ENCODE assay signal across 10 mouse cellular contexts in the genomic region with DNA sequence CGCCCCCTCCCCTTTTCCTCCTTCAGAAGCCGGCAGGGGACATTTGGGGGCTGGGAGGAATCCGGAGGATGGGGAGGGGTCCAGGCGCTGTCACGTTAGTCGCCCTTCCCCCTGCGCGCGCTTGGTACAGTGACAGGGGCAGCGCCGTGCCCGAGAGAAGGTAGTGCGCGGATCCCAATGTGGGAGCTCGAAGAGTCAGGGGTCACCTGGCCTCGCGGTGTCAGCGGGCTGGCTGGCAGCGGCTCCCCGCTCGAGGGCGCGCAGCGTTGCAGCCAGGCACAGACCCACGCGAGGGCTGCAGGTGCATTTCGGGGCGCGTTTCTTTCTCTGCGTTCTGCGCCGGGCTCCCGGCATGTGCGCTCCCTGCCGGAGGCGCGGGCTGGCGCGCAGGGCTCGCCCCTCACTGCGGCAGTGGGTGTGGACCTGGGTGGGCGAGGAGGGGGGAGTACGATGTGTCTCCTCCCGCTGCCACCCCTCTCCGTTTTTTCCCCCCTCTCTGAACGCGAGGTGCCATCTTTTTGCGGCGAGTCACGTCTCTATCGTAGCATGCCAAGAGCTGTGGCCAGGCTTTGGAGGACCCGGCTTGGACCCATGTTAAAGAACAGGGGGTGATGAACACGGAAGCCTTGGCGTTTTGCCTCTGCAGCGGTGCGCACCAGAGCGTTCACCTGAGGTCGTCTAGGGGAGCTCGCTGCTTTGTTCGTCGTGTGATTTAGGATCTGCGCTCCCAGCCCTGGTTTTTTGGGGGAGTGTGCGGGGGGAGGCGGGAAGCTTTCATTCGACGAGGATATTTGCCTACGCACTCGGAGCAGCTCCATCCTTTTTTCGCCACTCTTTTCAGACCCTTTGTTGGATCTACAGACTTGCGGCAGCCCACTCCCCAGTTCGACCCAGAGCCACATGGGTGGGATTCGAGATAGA. TPM values are rescaled to one million over a fixed set of nuclear protein-coding genes. Genes with fewer than 3 reads are reported as not detected.
DNase-seq lines count a peak whose midpoint lies in the region; ATAC-seq and TF ChIP-seq lines count a peak whose summit lies in the region.
"Had no signal": no experiment of that assay in that cellular context is flagged by ENCODE, and none has a peak within 500 bp of the region (broad histone marks: within the 10 kb centered on the region; RNA-seq: fewer than 3 reads in every experiment).

No protein-coding gene starts in this region.

- no peak for TF ChIP-seq CTCF in spleen, adult 2 months (IDR thresholded peaks at IDR 0.05; ENCODE audit: extremely low read depth, insufficient read depth, insufficient read length, insufficient replicate concordance)

- WGBS in spleen, adult 2 months = 2% methylated on average over 69 of the region's 72 CpGs
- WGBS in heart, embryonic 11.5 days (ENCODE audit: insufficient replicate concordance) = 1% methylated on average over 54 of the region's 72 CpGs
- WGBS in kidney, embryonic 15.5 days = under 1% methylated on average over 72 of the region's 72 CpGs
- 2% methylated on average over 70 of the region's 72 CpGs for WGBS in liver, embryonic 11.5 days
- under 1% methylated on average over 69 of the region's 72 CpGs for WGBS in neural tube, embryonic 13.5 days

- H3K27me3 ChIP-seq in spleen, adult 2 months (ENCODE audit: control insufficient read depth, insufficient read depth, low read length) = peaks cover 27% of the 10 kb centered on the region
- peaks cover 57% of the 10 kb centered on the region for H3K27me3 ChIP-seq in heart, embryonic 11.5 days (ENCODE audit: control insufficient read depth, insufficient read depth, low read length)
- peaks cover 63% of the 10 kb centered on the region for H3K27me3 ChIP-seq in kidney, embryonic 15.5 days
- H3K27me3 ChIP-seq in liver, embryonic 11.5 days (replicated peaks; ENCODE audit: control insufficient read depth, insufficient read depth, low read length) = peaks cover 70% of the 10 kb centered on the region
- H3K27me3 ChIP-seq in neural tube, embryonic 13.5 days = peaks cover 31% of the 10 kb centered on the region
- H3K27me3 ChIP-seq: Patski had no signal

- peak overlapping the region; percentile 96 for H3K4me2 ChIP-seq in heart, embryonic 11.5 days
- H3K4me2 ChIP-seq in kidney, embryonic 15.5 days = peak overlapping the region; percentile 93
- H3K4me2 ChIP-seq in liver, embryonic 11.5 days = peak overlapping the region; percentile 94
- H3K4me2 ChIP-seq in neural tube, embryonic 13.5 days = peak overlapping the region; percentile 79

- H3K27ac ChIP-seq in spleen, adult 2 months (ENCODE audit: insufficient read depth, low read length) = no peak overlapping the region
- no peak overlapping the region for H3K27ac ChIP-seq in heart, embryonic 11.5 days (ENCODE audit: low read depth, low read length)
- no peak overlapping the region for H3K27ac ChIP-seq in kidney, embryonic 15.5 days
- no peak overlapping the region for H3K27ac ChIP-seq in liver, embryonic 11.5 days (ENCODE audit: low read depth, low read length)
- peak overlapping the region; percentile 99 for H3K27ac ChIP-seq in neural tube, embryonic 13.5 days (replicated peaks)
- H3K27ac ChIP-seq: macrophage had no signal

- H3K4me3 ChIP-seq in spleen, adult 2 months (ENCODE audit: extremely low read depth, insufficient read depth, insufficient read length) = peak overlapping the region; percentile 32; the same call in 1 of the 2 replicates
- H3K4me3 ChIP-seq in heart, embryonic 11.5 days (ENCODE audit: low read depth, low read length) = peak overlapping the region; percentile 67
- H3K4me3 ChIP-seq in kidney, embryonic 15.5 days (replicated peaks) = peak overlapping the region; percentile 58
- peak overlapping the region; percentile 53 for H3K4me3 ChIP-seq in liver, embryonic 11.5 days (ENCODE audit: low read depth, low read length)
- H3K4me3 ChIP-seq in neural tube, embryonic 13.5 days = peak overlapping the region; percentile 81

- no peak for DNase-seq in spleen, adult 2 months (ENCODE audit: low read depth in 1 of 2, low spot score in 2 of 2)
- no peak for DNase-seq in spleen, postnatal 4 days (ENCODE audit: low spot score in 2 of 2)
- DNase-seq in embryo, embryonic 10 days (ENCODE audit: low spot score) = peak; percentile 35
- DNase-seq in liver, embryonic 11.5 days (ENCODE audit: low spot score) = no peak

- H3K4me1 ChIP-seq in spleen, adult 2 months (ENCODE audit: control insufficient read depth, insufficient read depth, insufficient read length) = peaks cover 10% of the 10 kb centered on the region
- peaks cover 9% of the 10 kb centered on the region for H3K4me1 ChIP-seq in heart, embryonic 11.5 days (ENCODE audit: control insufficient read depth, insufficient read depth, low read length)
- peaks cover 38% of the 10 kb centered on the region for H3K4me1 ChIP-seq in kidney, embryonic 15.5 days
- peaks cover 13% of the 10 kb centered on the region for H3K4me1 ChIP-seq in liver, embryonic 11.5 days (replicated peaks; ENCODE audit: control insufficient read depth, insufficient read depth, low read length)
- peaks cover 51% of the 10 kb centered on the region for H3K4me1 ChIP-seq in neural tube, embryonic 13.5 days (replicated peaks)

- no peaks in the 10 kb centered on the region for H3K36me3 ChIP-seq in spleen, adult 2 months (ENCODE audit: control insufficient read depth, insufficient read depth, low read length)
- H3K36me3 ChIP-seq in heart, embryonic 11.5 days (ENCODE audit: control insufficient read depth, insufficient read depth, low read length) = no peaks in the 10 kb centered on the region
- H3K36me3 ChIP-seq in kidney, embryonic 15.5 days = no peaks in the 10 kb centered on the region
- H3K36me3 ChIP-seq in liver, embryonic 11.5 days (ENCODE audit: control insufficient read depth, insufficient read depth, low read length) = no peaks in the 10 kb centered on the region
- H3K36me3 ChIP-seq in neural tube, embryonic 13.5 days = no peaks in the 10 kb centered on the region

- no peak for TF ChIP-seq POLR2A in spleen, adult 2 months (IDR thresholded peaks at IDR 0.05; ENCODE audit: low read depth, low read length)

- ATAC-seq in heart, embryonic 11.5 days (replicated peaks; ENCODE audit: insufficient number of reproducible peaks, low FRiP score, low TSS enrichment) = no peak
- no peak for ATAC-seq in kidney, embryonic 15.5 days (replicated peaks; ENCODE audit: low FRiP score)
- no peak for ATAC-seq in liver, embryonic 11.5 days (replicated peaks; ENCODE audit: low FRiP score)
- peak; percentile 65 for ATAC-seq in neural tube, embryonic 13.5 days (ENCODE audit: low read depth)
- ATAC-seq in activated CD4-positive, CD25-positive, alpha-beta regulatory T cell, adult 4 months = no peak

- no peaks in the 10 kb centered on the region for H3K9me3 ChIP-seq in heart, embryonic 11.5 days (replicated peaks; ENCODE audit: control insufficient read depth, low read length)
- H3K9me3 ChIP-seq in kidney, embryonic 15.5 days (replicated peaks) = no peaks in the 10 kb centered on the region
- H3K9me3 ChIP-seq in liver, embryonic 11.5 days (ENCODE audit: control insufficient read depth, low read length) = no peaks in the 10 kb centered on the region
- no peaks in the 10 kb centered on the region for H3K9me3 ChIP-seq in neural tube, embryonic 13.5 days

- peak overlapping the region; percentile 34; the same call in 1 of the 2 replicates for H3K9ac ChIP-seq in heart, embryonic 11.5 days (ENCODE audit: low read depth, low read length)
- H3K9ac ChIP-seq in kidney, embryonic 15.5 days = peak overlapping the region; percentile 65
- no peak overlapping the region for H3K9ac ChIP-seq in liver, embryonic 11.5 days (ENCODE audit: low read depth, low read length)
- H3K9ac ChIP-seq in neural tube, embryonic 13.5 days = peak overlapping the region; percentile 95

RNA-seq across cellular contexts. Expression of gene Mapt, which starts 1.2 kb away (rescaled TPM):
- polyA plus RNA-seq in spleen, adult 2 months (2012; rRNA removed) = 0.57 and 0.66 TPM in 2 replicates
- 0.43 and 0.63 TPM in 2 replicates for polyA plus RNA-seq in heart, embryonic 11.5 days (2014; fragmentation: Nextera tagmentation; extraction: Ambion mirVana)
- 9.8 and 13.6 TPM in 2 replicates for polyA plus RNA-seq in kidney, embryonic 15.5 days (2015; fragmentation: Nextera tagmentation; extraction: Ambion mirVana)
- 0.90 and 1.1 TPM in 2 replicates for polyA plus RNA-seq in liver, embryonic 11.5 days (2014; fragmentation: Nextera tagmentation; extraction: Ambion mirVana)
- polyA plus RNA-seq in neural tube, embryonic 13.5 days (2015; fragmentation: Nextera tagmentation; extraction: Ambion mirVana) = 665 and 688 TPM in 2 replicates
- polyA plus RNA-seq in activated CD4-positive, CD25-positive, alpha-beta regulatory T cell, adult 4 months (2017; shearing (Covaris generic)) = 1 to 10 TPM in 1 of 2 experiments, not detected in 1; 1.5 TPM
- polyA plus RNA-seq: macrophage had no signal

RNA-seq across cellular contexts. Expression of gene Sppl2c, which starts 46.3 kb away (rescaled TPM):
- not detected in 2 replicates for polyA plus RNA-seq in spleen, adult 2 months (2012; rRNA removed)
- not detected in 2 replicates for polyA plus RNA-seq in heart, embryonic 11.5 days (2014; fragmentation: Nextera tagmentation; extraction: Ambion mirVana)
- not detected in 2 replicates for polyA plus RNA-seq in kidney, embryonic 15.5 days (2015; fragmentation: Nextera tagmentation; extraction: Ambion mirVana)
- polyA plus RNA-seq in liver, embryonic 11.5 days (2014; fragmentation: Nextera tagmentation; extraction: Ambion mirVana) = not detected in 2 replicates
- not detected in 2 replicates for polyA plus RNA-seq in neural tube, embryonic 13.5 days (2015; fragmentation: Nextera tagmentation; extraction: Ambion mirVana)
- polyA plus RNA-seq in activated CD4-positive, CD25-positive, alpha-beta regulatory T cell, adult 4 months (2017; shearing (Covaris generic)) = not detected
- polyA plus RNA-seq: macrophage, Patski had no signal

Comparison
In these comparisons a context has a peak if more than half of its experiments do, and no peak if none do; other contexts are left out.
1. RNA of gene Mapt, which starts 1.2 kb away (polyA plus RNA-seq): 665 to 688 TPM in neural tube, embryonic 13.5 days; 9.8 to 13.6 TPM in kidney, embryonic 15.5 days, 1.5 TPM in activated CD4-positive, CD25-positive, alpha-beta regulatory T cell, adult 4 months, 0.90 to 1.1 TPM in liver, embryonic 11.5 days, 0.57 to 0.66 TPM in spleen, adult 2 months and 0.43 to 0.63 TPM in heart, embryonic 11.5 days; every median in the first group is over 10 times any median in the second.
2. Peak in every context shown above with its lines, with median percentiles within 50 percentile points of each other: H3K4me3 ChIP-seq and H3K4me2 ChIP-seq.